8 mouse cellular contexts compared by ENCODE assay signal in the genomic region with DNA sequence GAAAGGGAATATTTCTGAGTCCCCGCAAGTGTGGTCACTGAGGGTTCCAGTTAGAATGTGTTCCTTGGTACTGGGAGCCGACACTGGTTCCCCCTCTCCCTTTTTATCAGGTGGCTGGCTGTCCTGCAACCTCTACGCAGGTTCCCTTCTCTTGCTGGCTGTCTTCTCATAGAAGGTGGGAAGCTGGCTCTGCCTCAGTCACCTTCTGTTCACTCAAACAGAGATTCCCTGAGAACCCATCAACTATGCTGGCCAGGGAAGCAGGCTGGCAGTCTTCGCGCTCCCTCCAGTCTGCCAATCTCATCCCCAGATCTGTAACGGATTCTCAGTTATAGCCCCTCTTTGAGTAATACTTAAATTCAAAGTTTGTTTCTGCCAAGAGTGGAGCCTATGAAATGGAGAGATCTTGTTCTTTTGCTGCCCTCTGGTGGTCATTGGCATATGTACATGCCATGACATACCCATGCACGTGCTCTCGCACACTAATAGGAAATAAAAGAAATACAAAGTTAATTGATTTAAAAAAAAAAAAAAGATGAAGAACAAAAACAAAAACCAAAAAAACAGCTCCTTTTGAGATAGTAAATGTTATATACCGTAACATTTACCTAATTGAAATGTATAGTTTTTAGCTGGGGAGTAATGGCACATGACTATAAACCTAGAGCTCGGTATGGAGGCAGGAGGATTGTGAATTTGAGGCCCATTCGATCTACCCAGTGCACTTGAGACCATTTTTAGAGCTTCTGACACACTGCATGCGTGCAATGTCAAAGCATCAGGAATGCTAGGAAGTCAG. TPM values are rescaled to one million over a fixed set of nuclear protein-coding genes. Genes with fewer than 3 reads are reported as not detected.
DNase-seq lines count a peak whose midpoint lies in the region; ATAC-seq lines count a peak whose summit lies in the region.

No protein-coding gene starts in this region.

- H3K27ac ChIP-seq in limb, embryonic 12.5 days, result no peak overlapping the region

- intact Hi-C loops in gastrocnemius, postnatal 36 days (cut with DNase I), result loop anchor here (1.0 kb wide), 1 partner anchor 67 kb away; no protein-coding TSS in a partner anchor

- peak; percentile 32 for DNase-seq in 3134 (ENCODE audit: extremely low read depth, insufficient read length, low spot score)
- DNase-seq in adrenal gland, adult (ENCODE audit: inconsistent age in 2 of 2, low spot score in 1 of 2), result peak; percentile 65 to 94
- peak; percentile 89 for DNase-seq in embryo, embryonic 11 days
- DNase-seq in gastrocnemius, postnatal 36 days, result peak; percentile 38 to 65
- peak; percentile 68 to 87 for DNase-seq in kidney, adult 8-10 months
- peak; percentile 71 to 87 for DNase-seq in spleen, postnatal 4 days (ENCODE audit: low spot score in 2 of 2)

- H3K36me3 ChIP-seq in limb, embryonic 12.5 days, result no peaks in the 10 kb centered on the region

- ATAC-seq in limb, embryonic 12.5 days (ENCODE audit: insufficient number of reproducible peaks, insufficient read depth, low FRiP score, low TSS enrichment, low read depth), result peak; percentile 69; the same call in 1 of the 2 replicates
- ATAC-seq in monocyte, adult 5-6 weeks (replicated peaks; ENCODE audit: insufficient number of reproducible peaks, low FRiP score, low TSS enrichment, poor library complexity, severe bottlenecking), result peak; percentile 85

- no peaks in the 10 kb centered on the region for H3K27me3 ChIP-seq in limb, embryonic 12.5 days

- no peak overlapping the region for H3K4me3 ChIP-seq in limb, embryonic 12.5 days (replicated peaks)

- no peaks in the 10 kb centered on the region for H3K9me3 ChIP-seq in limb, embryonic 12.5 days

- WGBS in limb, embryonic 12.5 days, result 39% methylated on average over 12 of the region's 12 CpGs

- no peak overlapping the region for H3K9ac ChIP-seq in limb, embryonic 12.5 days (replicated peaks)

- H3K4me1 ChIP-seq in limb, embryonic 12.5 days (replicated peaks), result peaks cover 20% of the 10 kb centered on the region

- no peak overlapping the region for H3K4me2 ChIP-seq in limb, embryonic 12.5 days

RNA-seq across cellular contexts. Expression of gene Cxcl10, which starts 33.1 kb away (rescaled TPM):
- under 1 TPM in 1 of 2 experiments, not detected in 1; 0.23 TPM for total RNA-seq in gastrocnemius, postnatal 36 days (2021)
- 0.29 and 0.32 TPM in 2 replicates for polyA plus RNA-seq in limb, embryonic 12.5 days (2016; fragmentation: Nextera tagmentation; extraction: Ambion mirVana)
- total RNA-seq in monocyte, adult 5-6 weeks (2017), result 0.95 to 3.6 TPM (median 3.5 TPM) in 3 replicates

RNA-seq across cellular contexts. Expression of gene Art3, which starts 50.1 kb away (rescaled TPM):
- total RNA-seq in gastrocnemius, postnatal 36 days (2021), result 100 to 1,000 TPM; 384 to 415 TPM
- polyA plus RNA-seq in limb, embryonic 12.5 days (2016; fragmentation: Nextera tagmentation; extraction: Ambion mirVana), result 4.3 and 4.5 TPM in 2 replicates
- 1.3 to 2.9 TPM (median 1.5 TPM) in 3 replicates for total RNA-seq in monocyte, adult 5-6 weeks (2017)

RNA-seq across cellular contexts. Expression of gene Nup54, which starts 53.3 kb away (rescaled TPM):
- total RNA-seq in gastrocnemius, postnatal 36 days (2021), result 1 to 10 TPM; 8.1 to 8.2 TPM
- 66.8 and 68.1 TPM in 2 replicates for polyA plus RNA-seq in limb, embryonic 12.5 days (2016; fragmentation: Nextera tagmentation; extraction: Ambion mirVana)
- total RNA-seq in monocyte, adult 5-6 weeks (2017), result 44.1 to 71.5 TPM (median 50.8 TPM) in 3 replicates

RNA-seq across cellular contexts. Expression of gene Cxcl9, which starts 53.9 kb away (rescaled TPM):
- under 1 TPM; 0.41 to 0.47 TPM for total RNA-seq in gastrocnemius, postnatal 36 days (2021)
- not detected in 2 replicates for polyA plus RNA-seq in limb, embryonic 12.5 days (2016; fragmentation: Nextera tagmentation; extraction: Ambion mirVana)
- total RNA-seq in monocyte, adult 5-6 weeks (2017), result 0.19 TPM in 1 of 3 replicates, not detected in the others

Comparison
In these comparisons a context has a peak if more than half of its experiments do, and no peak if none do; other contexts are left out.
1. DNase-seq: peak in every context shown above with its lines; median percentile 89 in embryo, embryonic 11 days; 80 in adrenal gland, adult; 79 in spleen, postnatal 4 days; 78 in kidney, adult 8-10 months; 52 in gastrocnemius, postnatal 36 days; 32 in 3134.
2. RNA of gene Art3, which starts 50.1 kb away (total RNA-seq): 384 to 415 TPM in gastrocnemius, postnatal 36 days; 1.3 to 2.9 TPM in monocyte, adult 5-6 weeks; every median in the first group is over 10 times any median in the second.